Mouse (Mus musculus): ENCODE measurements around the gene Ccdc160. TPM values are rescaled to one million over a fixed set of nuclear protein-coding genes. Genes with fewer than 3 reads are reported as not detected.

Ccdc160 gene
- polyA plus RNA-seq (2021; fragmentation: Nextera tagmentation) = 3.3 and 4.0 TPM in 2 replicates
- long read RNA-seq, experiment 1, transcript Ccdc160-201 (2 exons, 1,536 nt) = major isoform, 5 of 5 reads
- long read RNA-seq, experiment 1, partial matches to known transcripts = 0 of 5 reads
- long read RNA-seq, experiment 1, other reads (novel, unspliced or antisense) = 0 of 5 reads
- long read RNA-seq, experiment 2, transcript Ccdc160-201 (2 exons, 1,536 nt) = major isoform, 28 of 29 reads
- long read RNA-seq, experiment 2, partial matches to known transcripts = 0 of 29 reads
- long read RNA-seq, experiment 2, other reads (novel, unspliced or antisense) = 1 of 29 reads

DNA sequence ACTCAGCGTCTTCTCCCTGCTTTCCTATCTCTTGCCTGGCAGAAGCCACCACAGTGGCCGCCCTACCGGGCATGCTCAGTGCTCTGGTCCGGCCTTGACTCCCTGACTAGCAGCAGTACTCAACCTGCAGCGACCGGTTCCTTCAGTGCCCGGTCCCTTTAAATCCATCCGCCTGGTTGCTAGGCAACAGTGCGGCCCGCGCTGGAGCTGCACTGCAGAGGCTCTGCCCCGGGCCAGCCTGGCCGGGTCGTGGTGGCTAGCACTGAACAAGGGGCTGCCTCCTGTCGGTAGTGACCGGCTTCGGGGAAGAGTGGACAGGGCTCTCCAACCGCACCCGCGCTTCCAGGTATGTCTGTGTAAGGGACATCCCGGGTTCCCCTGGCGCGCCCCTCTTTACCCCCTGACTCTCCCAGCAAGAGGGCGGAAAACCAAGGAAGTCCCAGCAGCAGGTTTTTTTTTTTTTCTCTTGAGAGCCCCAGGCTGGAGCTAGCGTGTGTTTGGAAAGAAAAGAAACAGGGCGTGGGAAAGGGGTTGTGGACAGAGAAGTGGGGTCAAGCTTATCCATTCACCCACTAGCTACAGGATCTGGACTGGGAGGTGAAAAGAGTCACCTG is at the start of gene Ccdc160:
Gene Ccdc160 (plus strand): TSS at position 221 of the 614 bp plus-strand sequence.

Small RNA genes within 50 kb of the gene (microRNA-seq; reads per million reads assigned to microRNA genes)
- gene Mir106a = 6.0 reads per million, percentile 22 among the genes with 10 or more reads in this experiment
- not detected for gene Mir18b
- gene Mir19b-2 = not detected
- 2.1 reads per million, percentile 3 among the genes with 10 or more reads in this experiment for gene Mir20b
- 2.4 reads per million, percentile 5 among the genes with 10 or more reads in this experiment for gene Mir363
- gene Mir92-2 = 29.0 reads per million, percentile 46 among the genes with 10 or more reads in this experiment

Other genes with a start within 250 kb of the Ccdc160 start
- 5.5 and 6.5 TPM in 2 replicates for gene Gpc3, start 177.2 kb upstream of the Ccdc160 start, polyA plus RNA-seq (2021; fragmentation: Nextera tagmentation)
- 7.8 and 10.0 TPM in 2 replicates for gene Phf6, start 121.1 kb downstream of the Ccdc160 start, polyA plus RNA-seq (2021; fragmentation: Nextera tagmentation)
- 294 and 307 TPM in 2 replicates for gene Hprt, start 196.9 kb downstream of the Ccdc160 start, polyA plus RNA-seq (2021; fragmentation: Nextera tagmentation)